Mouse (Mus musculus) bone marrow macrophage, adult 2 months (primary cell): ENCODE measurements around the gene Gcm2.

Experiments used
- CTCF ChIP-seq: IDR thresholded peaks from 2 replicates; pipeline ENCODE4 v1.5.1; 2012; ENCODE audit warnings: low read depth, mild to moderate bottlenecking, low read length, moderate library complexity
- POLR2A ChIP-seq: IDR thresholded peaks from 2 replicates; pipeline ENCODE4 v1.6.1; 2012; ENCODE audit warnings: mild to moderate bottlenecking, low read depth, low read length, borderline replicate concordance

- no peak for TF ChIP-seq POLR2A
- TF ChIP-seq CTCF = no peak
Observed at GRCm38 (mm10) chr13:41079859-41080258, 31.0 kb downstream of the Gcm2 start.
